Mouse (Mus musculus): ENCODE data around the gene Fgd1. TPM values are rescaled to one million over a fixed set of nuclear protein-coding genes. Genes with fewer than 3 reads are reported as not detected.

Fgd1 gene
- polyA plus RNA-seq, 1 experiment from 2014 or later: 16.6 TPM

DNA sequence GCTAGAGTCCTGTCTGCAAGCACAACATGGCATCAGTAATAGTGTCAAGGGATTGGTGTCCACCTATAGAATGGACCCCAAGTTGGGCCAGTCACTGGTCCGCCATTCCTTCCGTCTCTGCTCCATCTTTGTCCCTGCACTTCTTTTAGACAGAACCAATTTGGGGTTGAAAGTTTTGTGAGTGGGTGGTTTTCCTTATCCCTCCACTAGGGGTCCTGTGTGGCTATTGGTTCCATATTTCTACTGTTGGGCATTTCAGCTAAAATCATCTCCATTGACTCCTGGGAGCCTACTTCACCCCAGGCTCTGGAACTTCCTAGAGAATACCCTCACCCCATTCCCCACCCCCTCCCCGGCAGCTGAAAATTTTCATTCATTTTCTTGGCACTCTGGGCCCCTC lies 84.5 kb downstream of the Fgd1 start:
- no peaks in the 10 kb centered on the region for H3K4me1 ChIP-seq (replicated peaks; ENCODE audit: control insufficient read depth, insufficient read depth, low read length)
- H3K27me3 ChIP-seq (ENCODE audit: control insufficient read depth, insufficient read depth, low read length): no peaks in the 10 kb centered on the region
- no peaks in the 10 kb centered on the region for H3K9me3 ChIP-seq (ENCODE audit: control insufficient read depth, low read length)
- H3K36me3 ChIP-seq (replicated peaks; ENCODE audit: control insufficient read depth, insufficient read depth): no peaks in the 10 kb centered on the region
- ATAC-seq (ENCODE audit: low FRiP score) (no peak), DNase-seq (ENCODE audit: low spot score) (no peak)
- WGBS: 74% methylated on average over 3 of the region's 3 CpGs
- no peak overlapping the region for H3K4me2 ChIP-seq (replicated peaks)
- H3K9ac ChIP-seq: no peak overlapping the region
- no peak overlapping the region for H3K27ac ChIP-seq
- H3K4me3 ChIP-seq (replicated peaks; ENCODE audit: low read length): no peak overlapping the region

DNA sequence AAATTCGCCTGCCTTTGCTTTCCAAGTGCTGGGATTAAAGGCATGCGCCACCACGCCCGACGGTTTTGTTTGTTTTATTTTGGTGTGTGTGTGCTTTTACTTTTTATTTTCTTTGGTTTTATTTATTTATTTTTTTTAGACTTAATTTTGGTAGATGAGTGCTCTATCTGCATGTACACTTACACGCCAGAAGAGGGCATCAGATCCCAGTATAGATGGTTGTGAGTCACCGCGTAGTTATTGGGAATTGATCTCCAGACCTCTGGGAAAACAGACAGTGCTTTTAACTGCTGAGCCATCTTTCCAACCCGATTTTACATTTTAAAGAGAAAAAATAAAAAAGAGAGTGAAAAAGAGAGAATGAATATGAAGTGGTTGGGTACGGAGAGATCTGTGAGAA lies 86.8 kb downstream of the Fgd1 start:
- Histone ChIP-seq H3K4me2 (replicated peaks) (no peak overlapping the region), H3K9ac (no peak overlapping the region), H3K27ac (no peak overlapping the region), H3K9me3 (ENCODE audit: control insufficient read depth, low read length) (no peaks in the 10 kb centered on the region), H3K4me3 (replicated peaks; ENCODE audit: low read length) (no peak overlapping the region), H3K27me3 (ENCODE audit: control insufficient read depth, insufficient read depth, low read length) (no peaks in the 10 kb centered on the region), H3K4me1 (replicated peaks; ENCODE audit: control insufficient read depth, insufficient read depth, low read length) (no peaks in the 10 kb centered on the region), H3K36me3 (replicated peaks; ENCODE audit: control insufficient read depth, insufficient read depth) (no peaks in the 10 kb centered on the region)
- ATAC-seq (ENCODE audit: low FRiP score) (no peak), DNase-seq (ENCODE audit: low spot score) (no peak)
- 33% methylated on average over 10 of the region's 10 CpGs for WGBS

Other genes with a start within 250 kb of the Fgd1 start
- 532 and 550 TPM in 2 replicates for gene Maged2, start 231.8 kb upstream of the Fgd1 start, polyA plus RNA-seq (2014; fragmentation: Nextera tagmentation; extraction: Ambion mirVana)
- gene Gnl3l, start 28.8 kb upstream of the Fgd1 start, polyA plus RNA-seq (2014; fragmentation: Nextera tagmentation; extraction: Ambion mirVana): 85.1 and 91.1 TPM in 2 replicates
- 32.1 and 32.5 TPM in 2 replicates for gene Tsr2, start 50.4 kb downstream of the Fgd1 start, polyA plus RNA-seq (2014; fragmentation: Nextera tagmentation; extraction: Ambion mirVana)
- gene Wnk3, start 151.9 kb downstream of the Fgd1 start, polyA plus RNA-seq (2014; fragmentation: Nextera tagmentation; extraction: Ambion mirVana): 22.7 and 24.6 TPM in 2 replicates